Mouse (Mus musculus) left cerebral cortex, adult 2 months (tissue): ENCODE measurements around the gene Dip2b. TPM values are rescaled to one million over a fixed set of nuclear protein-coding genes. Genes with fewer than 3 reads are reported as not detected.

Experiments
- DNase-seq, 2 experiments: peaks; one replicate each; pipeline ENCODE4 v3.0.0; 2021 to 2022; ENCODE audit warnings: low spot score in 2 of 2, mixed read lengths in 1 of 2; ENCODE audit errors: extremely low spot score in 1 of 2
- H3K27ac ChIP-seq: fragments of 200-600 bp; 2 replicates; pipeline ENCODE4 v1.8.1; 2022
- H3K4me3 ChIP-seq: fragments of 200-600 bp; 2 replicates; pipeline ENCODE4 v1.8.1; 2022
- CTCF ChIP-seq: fragments of 200-600 bp; IDR thresholded peaks from 2 replicates; pipeline ENCODE4 v1.8.1; 2022; ENCODE audit warnings: antibody characterized with exemption, mild to moderate bottlenecking, moderate library complexity
- intact Hi-C: fragments of 180-260 bp; cut with DNase I; formaldehyde crosslinking; loops from one replicate; pipeline ENCODE4 v1.15.1; 2025
- total RNA-seq, 2 experiments: library from RNA; stranded (reverse); gene quantifications; 2 replicates each; pipeline ENCODE4 v1.2.3; 2021

Dip2b gene
- total RNA-seq, 2 experiments from 2014 or later: 62.6 to 71.3 TPM

GRCm38 (mm10) chr15:100145917-100146316 is 107.5 kb downstream of the Dip2b start:
- H3K27ac ChIP-seq: 0 out of 2 replicates have a peak overlapping the region, but pooled peaks have one; percentile 32

GRCm38 (mm10) chr15:100150593-100150992 is 112.1 kb downstream of the Dip2b start:
- DNase-seq: no peak
- TF ChIP-seq CTCF: no peak
- intact Hi-C loops: no loop called here
- no peak overlapping the region for H3K27ac ChIP-seq
- no peak overlapping the region for H3K4me3 ChIP-seq

More at GRCm38 (mm10) chr15:100145917-100146316, 107.5 kb downstream of the Dip2b start:
- no peak overlapping the region for H3K4me3 ChIP-seq
- intact Hi-C loops: no loop called here
- no peak for TF ChIP-seq CTCF
- DNase-seq: no peak

GRCm38 (mm10) chr15:100152321-100152720 is 113.9 kb downstream of the Dip2b start:
- DNase-seq: no peak
- TF ChIP-seq CTCF: no peak
- intact Hi-C loops: no loop called here
- Histone ChIP-seq H3K27ac (no peak overlapping the region), H3K4me3 (no peak overlapping the region)

- intact Hi-C loops: no loop called here
- no peak overlapping the region for H3K4me3 ChIP-seq
- no peak overlapping the region for H3K27ac ChIP-seq
- TF ChIP-seq CTCF: no peak
- no peak for DNase-seq
Observed at GRCm38 (mm10) chr15:100153024-100153423, 114.6 kb downstream of the Dip2b start.

GRCm38 (mm10) chr15:100156095-100156707 is 117.7 kb downstream of the Dip2b start:
- Histone ChIP-seq H3K27ac (no peak overlapping the region), H3K4me3 (no peak overlapping the region)
- intact Hi-C loops: no loop called here
- no peak for DNase-seq
- no peak for TF ChIP-seq CTCF

GRCm38 (mm10) chr15:100156781-100157470 is 118.5 kb downstream of the Dip2b start:
- Histone ChIP-seq H3K4me3 (no peak overlapping the region), H3K27ac (no peak overlapping the region)
- intact Hi-C loops: no loop called here
- no peak for TF ChIP-seq CTCF
- no peak for DNase-seq

GRCm38 (mm10) chr15:100158985-100159384 is 120.5 kb downstream of the Dip2b start:
- DNase-seq: no peak
- Histone ChIP-seq H3K4me3 (no peak overlapping the region), H3K27ac (no peak overlapping the region)
- intact Hi-C loops: no loop called here
- no peak for TF ChIP-seq CTCF

- no peak for DNase-seq
- no peak overlapping the region for H3K4me3 ChIP-seq
- H3K27ac ChIP-seq: no peak overlapping the region
- TF ChIP-seq CTCF: no peak
- intact Hi-C loops: no loop called here
Observed at GRCm38 (mm10) chr15:100161747-100162280, 123.3 kb downstream of the Dip2b start.

- Histone ChIP-seq H3K27ac (no peak overlapping the region), H3K4me3 (no peak overlapping the region)
- intact Hi-C loops: no loop called here
- no peak for DNase-seq
- no peak for TF ChIP-seq CTCF
Observed at GRCm38 (mm10) chr15:100163381-100164051, 125.1 kb downstream of the Dip2b start.

- H3K27ac ChIP-seq: peak overlapping the region; percentile 78
- no peak overlapping the region for H3K4me3 ChIP-seq
- no peak for TF ChIP-seq CTCF
- intact Hi-C loops: no loop called here
- DNase-seq: no peak
Observed at GRCm38 (mm10) chr15:100166464-100166863, 128.0 kb downstream of the Dip2b start.

- intact Hi-C loops: no loop called here
- TF ChIP-seq CTCF: no peak
- H3K27ac ChIP-seq: peak overlapping the region; percentile 78
- H3K4me3 ChIP-seq: no peak overlapping the region
- no peak for DNase-seq
Observed at GRCm38 (mm10) chr15:100167791-100168190, 129.3 kb downstream of the Dip2b start.

- DNase-seq: no peak
- Histone ChIP-seq H3K4me3 (no peak overlapping the region), H3K27ac (peak overlapping the region; percentile 78)
- no peak for TF ChIP-seq CTCF
- intact Hi-C loops: no loop called here
Observed at GRCm38 (mm10) chr15:100168191-100168606, 129.7 kb downstream of the Dip2b start.
